Mouse (Mus musculus) urinary bladder, postnatal 14 days (tissue): ENCODE results near the gene Gdf1.

Experiments used
- DNase-seq: peaks from one replicate; pipeline ENCODE4 v3.0.0; 2021; ENCODE audit warnings: low spot score

Gdf1 gene

DNA sequence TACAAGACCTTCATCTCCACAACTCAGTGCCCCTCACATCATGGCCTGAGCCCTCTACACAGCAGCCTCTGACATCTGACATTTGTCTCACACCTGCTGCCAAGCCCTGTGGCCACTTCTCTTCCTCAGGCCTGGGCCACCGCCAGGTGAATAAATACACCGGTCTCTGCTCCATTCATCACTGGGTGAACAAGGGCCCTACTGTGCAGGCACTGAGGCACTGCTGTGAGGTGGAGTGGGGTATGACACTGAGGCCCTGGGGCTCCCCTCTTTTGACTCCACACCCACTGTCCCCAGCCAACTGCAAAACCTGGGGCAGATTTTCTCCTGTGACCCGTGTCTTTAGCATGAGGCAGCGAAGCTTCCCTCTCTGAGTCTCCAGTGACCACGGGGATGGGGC is 37.0 kb downstream of the Gdf1 start:
- no peak for DNase-seq

GRCm38 (mm10) chr8:70370476-70370875 is 40.9 kb downstream of the Gdf1 start:
- DNase-seq = no peak

- DNase-seq = no peak
Measured at GRCm38 (mm10) chr8:70371951-70372350, 42.3 kb downstream of the Gdf1 start.

DNA sequence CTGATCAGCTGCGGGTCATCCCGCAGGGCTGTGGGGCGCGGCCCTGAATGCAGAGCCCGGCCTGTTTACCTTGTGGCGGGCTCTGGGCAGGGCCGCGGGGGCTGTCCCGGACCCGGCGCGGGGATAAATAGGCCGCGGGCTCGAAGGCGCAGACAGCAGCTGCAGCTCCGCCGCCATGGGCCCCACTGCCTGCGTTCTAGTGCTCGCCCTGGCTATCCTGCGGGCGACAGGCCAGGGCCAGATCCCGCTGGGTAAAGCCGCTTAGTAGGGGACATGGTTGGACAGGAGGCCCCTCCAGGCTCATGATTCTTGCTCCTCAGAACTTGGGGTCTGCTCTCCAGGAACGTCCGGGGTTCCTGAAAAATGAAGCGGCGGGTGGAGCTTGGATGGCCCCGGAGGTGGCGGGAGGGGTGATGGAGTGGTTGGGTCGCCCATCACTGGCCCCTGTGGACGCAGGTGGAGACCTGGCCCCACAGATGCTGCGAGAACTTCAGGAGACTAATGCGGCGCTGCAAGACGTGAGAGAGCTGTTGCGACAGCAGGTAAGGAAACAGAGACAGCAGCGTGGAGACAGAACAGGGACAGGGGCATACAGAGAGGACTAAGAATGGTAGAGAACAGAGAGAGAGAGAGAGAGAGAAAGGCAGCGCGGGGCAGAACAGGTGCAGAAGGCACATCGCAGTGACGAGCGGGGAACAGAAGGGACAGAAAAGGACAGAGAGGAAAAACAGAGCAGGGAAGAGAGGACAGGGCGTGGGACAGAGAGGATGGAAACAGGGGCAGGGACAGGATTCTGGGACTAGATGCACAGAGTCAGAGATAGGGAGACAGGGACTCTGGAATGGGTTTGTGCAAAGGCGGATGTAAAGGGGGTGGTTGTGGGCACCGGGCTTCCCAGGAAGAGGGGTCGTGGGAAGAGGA is 44.0 kb downstream of the Gdf1 start, which contains the start of gene Comp:
Gene Comp, plus strand, starts transcription at position 162 of the 921 bp plus-strand sequence.
- DNase-seq = no peak

- peak; percentile 86 for DNase-seq
Measured at GRCm38 (mm10) chr8:70374318-70374927, 44.8 kb downstream of the Gdf1 start.

DNA sequence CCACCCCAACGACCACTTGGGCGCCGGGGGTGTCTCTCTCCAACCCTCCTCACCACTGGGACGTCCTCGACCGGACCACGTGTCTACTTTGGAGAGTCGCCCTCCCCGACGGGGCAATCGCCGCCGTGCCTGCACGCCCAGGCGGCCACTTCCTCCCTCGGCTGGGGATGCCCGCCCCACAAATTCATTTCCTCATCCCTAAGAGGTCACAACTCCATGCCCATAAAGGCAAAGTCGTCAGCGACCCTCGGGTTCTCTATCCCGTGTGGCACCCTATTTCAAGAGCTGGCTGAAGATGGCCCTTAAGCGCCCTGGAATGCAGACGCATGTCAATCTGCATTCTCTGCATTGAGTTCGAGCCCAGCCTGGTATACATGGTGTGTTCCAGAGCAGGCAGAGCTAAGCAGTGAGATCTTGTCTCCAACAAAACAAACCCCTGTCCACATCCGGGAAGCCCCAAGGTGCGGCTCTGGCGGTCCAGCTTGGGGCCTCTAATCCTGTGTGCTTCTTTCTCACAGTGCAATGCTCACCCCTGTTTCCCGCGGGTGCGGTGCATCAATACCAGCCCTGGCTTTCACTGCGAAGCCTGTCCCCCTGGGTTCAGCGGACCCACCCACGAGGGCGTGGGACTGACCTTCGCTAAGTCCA is 45.7 kb downstream of the Gdf1 start:
- no peak for DNase-seq

DNA sequence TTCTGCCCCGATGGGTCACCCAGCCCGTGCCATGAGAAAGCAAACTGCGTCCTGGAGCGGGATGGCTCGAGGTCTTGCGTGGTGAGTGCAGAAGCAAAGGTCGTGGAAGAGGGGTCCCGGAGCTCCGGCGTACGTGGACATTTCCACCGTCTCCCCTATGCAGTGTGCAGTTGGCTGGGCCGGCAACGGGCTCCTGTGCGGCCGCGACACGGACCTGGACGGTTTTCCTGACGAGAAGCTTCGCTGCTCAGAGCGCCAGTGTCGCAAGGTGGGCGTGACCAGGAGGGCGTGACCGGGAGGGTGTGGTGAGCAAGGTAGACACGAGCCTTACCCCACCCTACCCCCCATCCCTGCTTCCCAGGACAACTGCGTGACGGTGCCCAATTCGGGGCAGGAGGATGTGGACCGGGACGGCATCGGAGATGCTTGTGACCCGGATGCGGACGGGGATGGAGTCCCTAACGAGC is 46.7 kb downstream of the Gdf1 start:
- no peak for DNase-seq

DNA sequence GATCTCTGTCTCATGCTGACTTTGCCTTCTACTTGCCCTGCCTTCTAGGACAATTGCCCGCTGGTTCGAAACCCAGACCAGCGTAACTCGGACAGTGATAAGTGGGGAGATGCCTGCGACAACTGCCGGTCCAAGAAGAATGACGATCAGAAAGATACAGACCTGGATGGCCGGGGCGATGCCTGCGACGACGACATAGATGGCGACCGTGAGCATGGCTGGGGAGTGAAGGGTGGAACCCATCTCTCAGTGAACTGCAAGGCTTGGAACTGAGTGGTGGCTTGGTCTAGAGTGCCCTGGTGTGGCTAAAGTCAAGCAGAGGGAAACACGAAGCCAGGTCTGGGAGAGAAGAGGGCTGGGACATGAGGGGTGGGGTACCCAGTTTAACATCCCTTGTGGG is 47.4 kb downstream of the Gdf1 start:
- no peak for DNase-seq

DNA sequence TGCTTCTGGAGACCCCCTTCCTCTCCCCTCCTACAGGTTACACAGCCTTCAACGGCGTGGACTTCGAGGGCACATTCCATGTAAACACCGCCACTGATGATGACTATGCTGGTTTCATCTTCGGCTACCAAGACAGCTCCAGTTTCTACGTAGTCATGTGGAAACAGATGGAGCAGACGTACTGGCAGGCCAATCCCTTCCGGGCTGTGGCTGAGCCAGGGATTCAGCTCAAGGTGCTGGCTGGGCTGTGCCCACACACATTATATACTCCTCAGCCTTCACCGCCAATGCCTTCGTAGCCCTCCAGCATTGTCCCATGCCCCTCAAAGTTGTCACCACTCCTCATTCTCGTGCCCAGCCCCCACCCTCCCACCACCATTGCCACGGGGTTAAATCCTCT is 50.5 kb downstream of the Gdf1 start:
- DNase-seq = no peak
